Mouse (Mus musculus) small intestine, adult 2 months (tissue): ENCODE measurements around the gene Serpine2. TPM values are rescaled to one million over a fixed set of nuclear protein-coding genes. Genes with fewer than 3 reads are reported as not detected.

Experiments
- H3K27ac ChIP-seq: fragments of 200-500 bp; 2 replicates; pipeline ENCODE4 v1.5.1; 2012; ENCODE audit warnings: low read depth, low read length, control low read depth, inconsistent platforms; ENCODE audit not compliant: insufficient read depth
- H3K27me3 ChIP-seq: fragments of 200-500 bp; 2 replicates; pipeline ENCODE4 v1.6.1; 2012; ENCODE audit warnings: mild to moderate bottlenecking, moderate library complexity, low read length, inconsistent platforms; ENCODE audit not compliant: control insufficient read depth, insufficient read depth
- H3K36me3 ChIP-seq: fragments of 200-500 bp; 2 replicates; pipeline ENCODE4 v1.6.1; 2012; ENCODE audit warnings: mild to moderate bottlenecking, low read length, control low read depth, inconsistent platforms; ENCODE audit not compliant: control insufficient read depth, insufficient read depth
- H3K4me1 ChIP-seq: fragments of 200-500 bp; 2 replicates; pipeline ENCODE4 v1.6.1; 2012; ENCODE audit warnings: low read length, inconsistent platforms, mixed read lengths; ENCODE audit not compliant: control insufficient read depth, insufficient read depth, insufficient read length
- H3K4me3 ChIP-seq: fragments of 200-500 bp; 2 replicates; pipeline ENCODE4 v1.5.1; 2012; ENCODE audit warnings: low read depth, mild to moderate bottlenecking, control low read depth, inconsistent platforms, low read length, moderate library complexity
- CTCF ChIP-seq: fragments of 200-500 bp; IDR thresholded peaks from 2 replicates; pipeline ENCODE4 v1.5.1; 2012; ENCODE audit warnings: low read depth, mild to moderate bottlenecking, control low read depth, inconsistent platforms, low read length, moderate library complexity, mixed read lengths; ENCODE audit not compliant: insufficient replicate concordance, insufficient read length; ENCODE audit errors: extremely low read depth
- POLR2A ChIP-seq: fragments of 200-500 bp; IDR thresholded peaks from 2 replicates; pipeline ENCODE4 v1.6.1; 2012; ENCODE audit warnings: low read depth, mild to moderate bottlenecking, control low read depth, inconsistent platforms, low read length, moderate library complexity
- WGBS: fragments of 180-500 bp; shearing (Covaris S2); methylation state at CpG from one replicate; pipeline ENCODE4 v1.1.7; 2018; 5-methylcytosine and 5-hydroxymethylcytosine counted together
- polyA plus RNA-seq: library from polyadenylated mRNA; depleted of rRNA; stranded (reverse); fragments of >200 nt; gene quantifications from 2 replicates; pipeline ENCODE4 v1.2.3, GENCODE M21; 2012

Gene Serpine2
- polyA plus RNA-seq, 1 experiment, result 2.2 TPM

GRCm38 (mm10) chr1:79778011-79778410, 83.0 kb downstream of the Serpine2 start:
- WGBS, result 87% methylated on average over 11 of the region's 11 CpGs
- no peak overlapping the region for H3K4me3 ChIP-seq
- H3K36me3 ChIP-seq, result peaks cover 36% of the 10 kb centered on the region
- no peaks in the 10 kb centered on the region for H3K27me3 ChIP-seq
- H3K4me1 ChIP-seq, result no peaks in the 10 kb centered on the region
- TF ChIP-seq POLR2A, result no peak
- no peak for TF ChIP-seq CTCF
- H3K27ac ChIP-seq, result no peak overlapping the region

GRCm38 (mm10) chr1:79775927-79776458, 85.0 kb downstream of the Serpine2 start, which contains the start of the genes Mrpl44 and Wdfy1:
TSS of gene Mrpl44 (plus strand) at chr1:79776018.
TSS of gene Wdfy1 (minus strand) at chr1:79776143.
- TF ChIP-seq POLR2A (peak; percentile 57; the same call in 1 of the 2 replicates), CTCF (peak; percentile 19; the same call in 1 of the 2 replicates)
- peaks cover 24% of the 10 kb centered on the region for H3K36me3 ChIP-seq
- H3K27me3 ChIP-seq, result no peaks in the 10 kb centered on the region
- peak within 1 kb of the TSS; percentile 73 for H3K4me3 ChIP-seq
- H3K27ac ChIP-seq, result peak within 1 kb of the TSS; percentile 63
- under 1% methylated on average over 38 of the region's 38 CpGs for WGBS
- H3K4me1 ChIP-seq, result no peaks in the 10 kb centered on the region

DNA sequence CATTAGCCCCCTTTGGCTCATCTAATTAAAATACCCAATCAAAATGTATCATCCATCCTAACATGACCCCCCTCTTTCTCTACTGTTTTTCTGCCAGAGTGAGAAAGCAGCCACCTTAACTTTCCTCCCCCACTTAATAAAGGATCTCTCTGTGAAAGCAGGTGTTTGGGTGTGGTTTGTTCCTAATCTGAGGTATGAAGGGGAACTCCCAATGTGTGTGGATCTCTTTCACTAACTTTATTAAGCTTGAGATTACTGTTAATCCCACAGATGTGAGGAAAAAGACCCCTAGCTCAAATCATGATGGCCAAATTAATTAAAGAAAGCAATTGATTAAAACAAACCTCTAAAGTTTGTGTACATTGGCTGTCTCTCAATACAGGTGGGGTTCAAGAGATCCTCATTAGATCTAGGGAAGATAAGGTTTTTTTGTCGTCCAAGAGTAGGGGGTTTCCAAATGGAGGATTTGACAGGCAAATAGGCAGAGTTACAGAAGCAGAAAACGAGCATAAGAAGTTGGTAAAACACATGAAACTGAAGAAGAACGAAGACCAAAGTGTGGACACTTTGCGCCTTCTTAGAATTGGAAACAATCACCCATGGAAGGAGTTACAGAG, 86.7 kb downstream of the Serpine2 start:
- no peak overlapping the region for H3K27ac ChIP-seq
- TF ChIP-seq POLR2A, result no peak
- no peak for TF ChIP-seq CTCF
- 79% methylated on average over 4 of the region's 4 CpGs for WGBS

GRCm38 (mm10) chr1:79768231-79768630, 92.7 kb downstream of the Serpine2 start:
- Histone ChIP-seq H3K36me3 (no peaks in the 10 kb centered on the region), H3K4me1 (peaks cover 3% of the 10 kb centered on the region; the same call in 1 of the 2 replicates), H3K27ac (no peak overlapping the region), H3K4me3 (no peak overlapping the region), H3K27me3 (no peaks in the 10 kb centered on the region)
- TF ChIP-seq CTCF, result no peak
- TF ChIP-seq POLR2A, result no peak
- WGBS, result 2% methylated on average over 1 of the region's 1 CpGs

More for the DNA sequence above, 86.7 kb downstream of the Serpine2 start:
- Histone ChIP-seq H3K4me3 (no peak overlapping the region), H3K36me3 (peaks cover 10% of the 10 kb centered on the region), H3K4me1 (no peaks in the 10 kb centered on the region), H3K27me3 (no peaks in the 10 kb centered on the region)

GRCm38 (mm10) chr1:79764483-79764882, 96.5 kb downstream of the Serpine2 start:
- Histone ChIP-seq H3K4me3 (no peak overlapping the region), H3K27me3 (no peaks in the 10 kb centered on the region), H3K36me3 (no peaks in the 10 kb centered on the region), H3K4me1 (peaks cover 10% of the 10 kb centered on the region; the same call in 1 of the 2 replicates), H3K27ac (no peak overlapping the region)
- WGBS, result 44% methylated on average over 1 of the region's 1 CpGs
- TF ChIP-seq POLR2A (no peak), CTCF (no peak)

- 89% methylated on average over 2 of the region's 2 CpGs for whole genome bisulfite sequencing
- TF ChIP-seq CTCF (no peak), POLR2A (no peak)
- peaks cover 10% of the 10 kb centered on the region; the same call in 1 of the 2 replicates for H3K4me1 ChIP-seq
- no peaks in the 10 kb centered on the region for H3K27me3 ChIP-seq
- no peak overlapping the region for H3K4me3 ChIP-seq
- no peaks in the 10 kb centered on the region for H3K36me3 ChIP-seq
- no peak overlapping the region for H3K27ac ChIP-seq
These were observed 96.9 kb downstream of the Serpine2 start for GRCm38 (mm10) chr1:79764031-79764430.
